Mouse (Mus musculus): ENCODE data around the gene Fli1.

GRCm38 (mm10) chr9:32519101-32520051 lies 23.3 kb downstream of the Fli1 start:
- TF ChIP-seq CTCF (IDR thresholded peaks at IDR 0.05; ENCODE audit: low read depth) = no peak
- TF ChIP-seq EP300 (IDR thresholded peaks at IDR 0.05; ENCODE audit: low read depth) = peak; percentile 28; the same call in 1 of the 2 replicates

Measured in liver, embryonic 14.5 days (tissue).